Mouse (Mus musculus) kidney, adult 8-10 months (tissue): ENCODE results near the gene Nr4a2.

Experiments used
- DNase-seq, 2 experiments: peaks; one replicate each; pipeline ENCODE4 v3.0.0; 2022

The Nr4a2 gene

DNA sequence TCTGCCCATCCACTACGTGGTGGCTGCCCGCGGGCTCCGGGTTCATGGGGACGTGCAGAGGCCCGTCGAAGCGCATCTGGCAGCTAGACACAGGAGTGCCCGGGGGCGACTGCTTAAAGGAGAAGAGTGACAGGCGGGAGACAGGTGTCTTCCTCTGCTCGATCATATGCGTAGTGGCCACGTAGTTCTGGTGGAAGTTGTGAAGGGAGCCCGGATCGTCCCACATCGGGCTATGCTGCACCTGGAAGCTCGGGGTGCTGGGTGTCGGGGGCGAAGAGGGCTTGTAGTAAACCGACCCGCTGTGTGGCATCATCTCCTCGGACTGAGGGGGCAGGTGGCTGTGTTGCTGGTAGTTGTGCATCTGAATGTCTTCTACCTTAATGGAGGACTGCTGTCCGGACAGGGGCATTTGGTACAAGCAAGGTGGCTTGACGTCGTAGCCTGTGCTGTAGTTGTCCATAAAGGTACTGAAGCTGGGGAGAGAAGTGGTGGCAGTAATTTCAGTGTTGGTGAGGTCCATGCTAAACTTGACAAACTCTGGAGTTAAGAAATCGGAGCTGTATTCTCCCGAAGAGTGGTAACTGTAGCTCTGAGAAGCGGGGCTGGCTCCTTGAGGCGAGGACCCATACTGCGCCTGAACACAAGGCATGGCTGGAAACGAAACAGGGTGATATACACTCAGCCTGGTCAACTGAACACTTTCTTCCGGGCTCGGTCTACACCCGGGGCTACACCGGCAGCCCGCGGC, 11.8 kb downstream of the Nr4a2 start:
- no peak for DNase-seq

DNA sequence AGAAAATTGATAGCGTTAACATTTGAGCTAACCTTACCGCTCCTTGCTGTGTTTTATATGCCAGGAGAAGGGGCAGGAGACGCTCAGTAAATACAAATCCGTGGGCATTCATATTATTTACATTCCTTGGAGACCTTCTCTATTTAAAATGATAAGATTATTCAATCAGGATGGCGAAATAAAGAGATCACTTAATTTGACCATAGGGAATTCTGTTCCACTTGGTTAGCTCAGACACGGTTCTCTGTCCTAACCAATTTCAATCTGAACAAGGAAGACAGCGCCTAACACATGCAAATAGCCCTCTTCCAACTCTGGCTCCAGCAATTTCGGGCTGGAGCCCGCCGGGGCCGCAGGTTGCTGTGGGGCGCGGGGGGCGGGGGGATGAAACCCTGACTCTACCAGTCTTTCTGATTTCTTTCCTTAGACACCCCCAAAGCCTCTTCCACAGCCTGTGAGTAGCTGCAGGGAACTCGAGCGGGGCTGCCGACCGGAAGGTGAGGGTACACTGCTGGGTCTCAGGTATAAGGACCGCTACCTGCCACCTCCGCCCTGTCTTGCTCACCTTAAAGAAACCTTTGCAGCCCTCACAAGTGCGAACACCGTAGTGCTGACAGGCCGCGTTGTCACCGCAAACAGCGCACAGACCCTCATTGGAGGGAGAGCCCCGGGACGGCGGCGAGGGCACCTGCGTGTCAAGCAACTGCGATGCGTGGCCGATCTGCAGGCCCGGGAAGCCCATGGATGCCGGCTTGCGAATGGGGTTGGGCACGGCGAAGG, 12.6 kb downstream of the Nr4a2 start:
- no peak for DNase-seq

DNA sequence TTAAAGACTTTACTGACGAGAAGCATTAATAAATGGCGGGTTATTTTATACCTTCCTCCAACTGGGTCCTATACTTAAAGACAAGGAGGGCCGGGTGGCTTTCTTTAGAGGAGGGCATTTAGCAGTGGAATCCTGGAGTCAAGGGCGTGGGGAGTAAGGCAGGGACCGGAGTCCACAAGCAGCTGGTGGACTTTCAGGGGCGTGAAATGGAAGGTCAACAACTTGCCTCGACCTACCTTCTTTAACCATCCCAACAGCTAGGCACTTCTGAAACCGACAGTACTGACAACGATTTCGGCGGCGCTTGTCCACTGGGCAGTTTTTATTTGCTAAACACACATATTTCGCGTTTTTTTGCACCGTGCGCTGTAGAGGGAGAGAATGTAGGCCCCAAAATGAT, 13.4 kb downstream of the Nr4a2 start:
- no peak for DNase-seq

DNA sequence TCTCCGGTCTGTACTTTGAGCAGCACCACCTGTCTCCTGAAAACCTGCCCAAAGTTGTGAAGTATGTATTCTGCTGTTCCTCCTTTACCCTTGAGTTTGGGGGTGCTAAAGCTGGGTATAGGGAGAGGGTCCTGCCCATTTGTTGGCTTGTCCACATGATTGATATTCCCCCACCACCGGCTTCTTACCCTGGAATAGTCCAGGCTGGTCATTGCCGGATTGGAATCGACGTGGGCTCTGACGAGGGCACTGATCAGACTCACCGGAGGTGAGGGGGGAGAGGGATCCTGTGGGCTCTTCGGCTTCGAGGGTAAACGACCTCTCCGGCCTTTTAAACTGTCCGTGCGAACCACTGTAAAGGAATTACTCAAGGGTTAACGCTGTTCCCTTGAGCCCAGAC, 13.9 kb downstream of the Nr4a2 start:
- DNase-seq: no peak

DNA sequence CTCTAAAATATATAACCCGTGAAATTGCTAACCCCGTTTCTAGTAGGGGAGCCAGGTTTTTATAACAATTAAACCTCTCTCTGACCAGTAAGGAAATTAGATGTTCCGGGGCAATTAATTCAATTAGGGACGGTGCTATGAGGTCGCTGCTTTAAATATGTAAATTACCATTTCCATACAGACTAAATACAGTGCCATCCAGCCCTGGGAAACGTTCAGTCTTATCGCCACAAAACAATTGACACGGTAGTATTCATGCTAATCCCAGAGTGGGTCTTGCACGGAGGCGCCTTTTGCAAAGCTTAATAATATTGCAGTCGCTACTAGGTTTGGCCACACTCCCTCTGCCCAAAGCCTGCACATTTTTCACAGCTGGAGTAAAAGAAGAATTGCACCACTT, 14.5 kb downstream of the Nr4a2 start:
- DNase-seq: no peak

DNA sequence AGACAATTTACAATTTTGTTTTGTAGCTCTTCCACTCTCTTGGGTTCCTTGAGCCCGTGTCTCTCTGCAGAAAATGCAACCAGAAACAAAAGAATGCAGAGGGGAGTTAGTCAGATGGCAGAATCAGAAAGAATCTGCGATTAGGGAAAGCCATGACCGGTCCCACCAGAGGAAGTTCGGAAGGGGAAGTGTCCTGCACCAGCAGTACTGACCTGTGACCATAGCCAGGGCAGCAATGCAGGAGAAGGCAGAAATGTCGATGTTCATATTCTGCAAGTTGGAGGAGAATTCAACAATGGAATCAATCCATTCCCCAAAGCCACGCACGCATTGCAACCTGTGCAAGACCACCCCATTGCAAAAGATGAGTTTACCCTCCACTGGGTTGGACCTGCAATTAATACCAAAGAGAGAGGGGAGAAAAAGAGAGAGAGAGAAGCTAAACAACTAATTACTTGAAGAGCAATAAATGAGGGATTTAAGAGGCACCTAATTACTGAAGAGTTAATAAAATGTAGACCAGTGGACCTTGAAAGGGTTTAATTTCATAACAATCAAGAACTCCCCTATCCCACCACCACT, 15.4 kb downstream of the Nr4a2 start:
- no peak for DNase-seq

DNA sequence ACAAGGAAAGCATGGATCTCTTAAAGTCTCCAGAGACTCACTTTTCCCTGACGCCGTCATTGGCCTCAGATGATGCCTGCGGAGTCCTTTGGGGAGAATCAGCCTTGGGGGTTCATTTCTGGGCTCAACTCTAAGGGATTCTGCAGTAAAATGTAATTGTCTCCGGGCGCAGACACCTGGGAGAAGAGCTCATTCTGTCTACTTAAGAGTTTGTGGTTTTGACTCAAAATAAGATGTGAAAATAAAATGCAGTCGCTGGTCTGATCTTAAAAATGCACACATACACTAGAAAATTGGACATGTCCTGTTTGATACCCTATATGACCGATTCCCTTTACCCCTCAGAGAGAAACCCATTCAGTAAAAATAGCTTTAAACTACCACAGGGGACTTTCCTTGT, 18.4 kb downstream of the Nr4a2 start:
- DNase-seq: no peak

DNA sequence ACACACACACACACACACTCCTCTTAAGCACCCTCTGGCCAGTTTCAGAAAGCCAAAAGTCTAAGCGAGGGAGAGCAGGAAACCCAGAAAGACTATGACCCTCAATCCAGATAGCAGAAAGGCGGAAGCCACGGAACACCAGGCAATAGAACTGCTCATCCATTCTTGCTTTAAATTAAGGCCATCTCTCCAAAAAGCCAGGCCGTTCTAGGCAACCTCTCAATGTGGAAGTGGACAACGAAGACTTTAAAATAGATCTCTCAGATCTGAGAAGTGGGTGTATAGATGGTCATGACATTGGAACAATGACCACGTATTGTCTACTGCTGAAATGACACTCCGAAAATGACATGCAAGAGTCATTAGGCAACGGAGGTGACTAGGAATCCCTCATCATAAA, 19.1 kb downstream of the Nr4a2 start:
- DNase-seq: no peak

DNA sequence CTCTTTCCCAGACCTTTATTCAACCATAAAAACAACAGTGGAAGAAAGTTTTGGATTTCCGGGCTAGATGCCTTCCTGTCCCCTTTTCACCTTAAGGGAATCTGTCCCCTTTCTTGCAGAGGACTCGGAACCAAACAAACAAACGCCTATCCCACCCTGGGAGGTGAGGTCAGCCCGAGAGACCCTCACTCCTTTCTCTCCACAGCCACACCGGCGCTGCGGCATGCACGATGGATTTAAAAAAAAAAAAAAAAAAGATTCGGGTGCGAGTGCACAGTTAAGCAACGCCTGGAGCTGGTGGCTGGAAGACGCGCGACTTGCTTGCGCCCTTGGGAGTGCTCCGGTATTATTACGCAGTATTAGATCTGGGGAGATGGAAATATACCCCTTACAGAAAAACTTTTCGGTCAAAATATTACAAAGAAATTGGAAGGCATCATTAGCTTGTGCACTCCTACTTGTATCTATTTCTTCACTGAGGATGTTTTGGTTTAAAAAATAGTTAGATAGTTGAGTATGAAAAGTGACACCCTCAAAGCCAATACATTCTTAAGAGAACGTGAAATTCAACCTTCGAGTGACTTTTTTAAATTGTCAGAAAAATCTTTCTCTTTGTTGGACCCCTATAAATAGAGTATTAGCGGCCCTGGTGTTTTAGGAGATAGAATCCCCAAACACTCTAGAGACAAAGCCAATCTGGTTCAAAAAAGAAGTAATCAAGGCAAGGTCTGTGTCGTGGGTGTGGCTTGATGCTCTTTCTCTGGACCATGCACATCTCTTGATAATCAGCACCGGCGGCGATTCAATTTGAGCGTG, 19.8 kb downstream of the Nr4a2 start:
- DNase-seq: no peak

DNA sequence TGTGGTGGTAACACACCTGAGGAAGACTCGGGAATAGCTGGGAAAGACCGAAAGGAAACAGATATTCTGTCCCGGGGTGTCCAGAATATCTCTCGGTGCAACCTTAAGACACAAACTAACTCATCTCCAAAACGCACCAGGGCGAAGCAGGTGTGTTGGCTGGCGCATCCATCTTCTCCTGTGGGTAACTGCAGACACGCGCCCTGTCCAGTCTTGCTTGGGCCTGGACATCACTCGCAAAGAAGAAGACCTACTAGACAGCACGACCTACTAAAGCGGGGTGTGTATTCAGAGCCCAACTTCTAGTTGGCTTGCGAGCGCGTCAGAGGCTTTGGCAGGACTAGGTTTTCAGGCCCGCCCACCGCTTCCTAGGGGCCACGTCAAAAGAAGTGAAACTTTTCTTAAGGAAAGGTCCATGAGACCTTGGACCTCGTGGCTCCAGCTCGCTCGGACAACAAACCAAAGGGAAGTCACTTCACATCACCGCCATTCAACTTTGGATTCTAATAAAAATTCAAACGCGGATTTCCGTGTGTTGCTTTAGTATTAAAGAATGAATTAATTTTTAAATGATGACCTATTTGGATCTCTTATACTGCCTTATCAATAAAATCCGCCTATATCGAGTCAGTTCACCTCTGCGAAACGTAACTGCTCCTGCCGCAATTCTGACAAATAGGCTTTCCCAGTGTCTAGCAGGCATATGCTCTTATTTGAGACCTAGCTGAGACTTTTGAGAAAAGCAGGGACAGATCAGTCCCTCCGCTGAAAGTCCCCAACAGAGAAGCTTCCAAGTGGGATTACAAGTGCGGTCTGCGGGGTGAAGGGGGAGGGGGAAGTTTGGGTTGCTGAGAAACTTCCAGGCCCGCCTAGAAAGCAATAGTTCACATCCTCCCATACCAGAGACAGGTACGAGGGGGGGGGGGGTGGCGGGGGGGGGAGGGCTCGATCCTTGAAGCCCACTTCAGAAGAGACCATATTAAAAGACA, 20.7 kb downstream of the Nr4a2 start:
- no peak for DNase-seq

DNA sequence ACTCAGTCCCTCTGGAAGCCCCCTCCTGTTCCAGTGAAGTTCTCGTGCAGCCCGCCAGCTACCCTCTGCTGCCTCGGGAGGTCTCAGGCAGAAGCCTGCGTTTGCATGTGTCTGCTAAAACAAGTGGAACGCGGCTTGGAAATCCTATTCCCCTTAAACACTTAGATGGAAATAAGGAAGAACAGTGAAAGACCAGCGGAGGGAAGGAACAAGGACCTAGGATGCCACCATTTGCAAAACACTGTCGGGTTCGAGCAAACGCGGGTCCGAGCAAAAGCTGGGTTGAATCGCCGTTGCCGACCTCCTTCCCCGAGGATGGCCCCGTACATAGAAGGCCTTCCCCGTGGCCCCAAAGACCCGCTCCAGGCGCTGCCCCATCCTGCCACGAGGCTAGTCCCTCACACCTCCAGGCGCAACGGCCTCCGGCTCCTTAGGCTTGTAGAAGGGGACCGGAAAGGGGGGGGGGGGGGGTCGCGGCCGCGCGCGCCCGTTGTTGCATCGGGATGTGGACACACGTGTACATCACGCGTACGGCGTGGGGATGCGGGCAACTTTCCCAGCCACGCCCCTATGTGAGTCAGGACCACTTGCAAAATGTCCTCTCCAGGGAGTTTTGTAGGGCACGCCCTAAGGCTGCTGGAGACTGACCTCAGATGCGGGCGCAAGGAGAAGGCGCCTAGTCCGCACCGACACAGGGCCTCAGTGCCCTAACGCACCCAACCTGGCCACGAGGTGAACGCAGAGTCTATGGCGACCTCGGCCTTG, 21.5 kb downstream of the Nr4a2 start:
- no peak for DNase-seq

DNA sequence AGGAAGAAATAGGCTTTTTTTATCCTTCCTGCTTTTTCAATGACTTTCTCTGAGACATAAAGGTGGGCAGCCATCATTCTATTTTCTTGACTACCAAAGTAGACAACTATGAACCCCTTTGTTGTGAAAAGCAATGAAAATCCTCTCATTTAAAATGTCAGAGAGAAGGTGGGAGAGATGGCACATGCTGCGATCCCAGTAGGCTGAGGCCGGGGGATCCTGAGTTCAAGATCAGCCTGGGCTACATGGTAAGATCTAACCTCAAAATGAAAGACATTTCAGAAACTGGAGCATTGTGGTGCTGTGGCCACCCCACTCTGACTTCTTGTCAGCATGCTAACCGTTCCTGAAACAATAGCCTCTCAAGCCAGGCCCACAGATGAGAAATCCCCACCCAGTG, 23.6 kb downstream of the Nr4a2 start:
- no peak for DNase-seq

DNA sequence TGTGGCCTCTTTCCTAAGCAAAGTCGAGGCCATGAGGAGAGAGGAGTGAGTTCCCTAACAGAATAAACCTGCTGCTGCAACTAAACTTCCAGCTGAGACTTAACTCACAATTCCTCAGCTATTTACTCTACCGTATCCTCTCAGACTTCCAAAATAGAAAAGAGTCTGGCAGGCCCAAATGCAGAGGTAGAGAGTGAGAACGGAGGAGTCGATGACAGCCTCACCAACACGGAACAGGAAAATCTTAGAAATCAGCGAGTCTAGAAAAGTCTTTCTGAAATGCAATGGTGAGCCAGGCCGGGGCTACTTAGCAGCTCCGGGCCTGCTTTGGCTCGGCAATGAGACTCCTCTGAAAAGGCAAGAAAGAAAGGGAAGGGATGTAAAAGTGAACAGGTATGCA, 51.4 kb downstream of the Nr4a2 start:
- DNase-seq: no peak

DNA sequence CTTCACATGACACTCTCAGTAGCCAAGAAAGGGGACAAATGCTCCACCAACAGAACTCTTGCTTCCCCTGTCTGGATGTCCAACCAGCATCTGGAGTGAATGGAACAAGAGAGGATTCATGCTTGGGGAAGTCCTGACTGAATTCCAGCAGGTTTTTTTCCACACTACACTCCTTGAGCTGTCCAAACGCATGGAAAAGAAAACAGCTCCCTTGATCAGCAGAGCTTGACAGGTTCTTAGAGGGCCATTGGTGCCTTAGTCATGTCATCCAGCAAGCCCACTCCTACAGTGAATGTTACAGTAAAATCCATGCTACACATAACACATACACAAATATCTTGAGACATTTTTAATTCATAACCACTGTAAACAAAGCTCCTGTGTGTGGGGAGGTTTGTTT, 60.3 kb downstream of the Nr4a2 start:
- no peak for DNase-seq
